Mouse (Mus musculus) cerebellum, adult 11 months (tissue): ENCODE data around the gene Gm47429.
"Not testable (repeated sequence)": the region's sequence is repeated elsewhere in the genome, so short reads cannot be mapped to it uniquely, and the experiment has no call there.

Experiments used
- DNase-seq: peaks from one replicate; pipeline ENCODE4 v3.0.0; 2022

Gene Gm47429

DNA sequence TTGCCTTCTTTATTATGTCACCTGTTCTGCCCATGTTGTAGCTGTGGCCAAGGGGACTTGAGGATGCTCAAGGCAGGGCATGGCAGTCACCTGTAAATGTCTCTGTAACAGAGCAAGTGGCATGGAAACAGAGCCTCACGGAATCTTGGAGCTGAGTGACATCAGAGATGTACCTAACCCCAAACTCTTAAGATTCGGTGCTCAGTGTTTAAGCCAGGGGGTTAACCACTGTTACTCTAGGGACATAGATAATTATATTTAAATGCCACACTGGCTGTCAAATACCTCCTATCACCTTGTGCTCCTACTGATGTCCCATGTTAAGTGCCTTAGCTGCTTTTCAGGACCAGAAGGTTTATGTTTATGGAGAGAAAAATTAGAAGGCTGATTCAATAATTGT, at the start of gene Gm47429:
Gene Gm47429, minus strand, starts transcription at position 101 of the 400 bp plus-strand sequence.
- no peak for DNase-seq

- DNase-seq, result not testable (repeated sequence)
Observed at GRCm38 (mm10) chr13:50488510-50488909, 44.8 kb upstream of the Gm47429 start.

GRCm38 (mm10) chr13:50467007-50467406, 23.3 kb upstream of the Gm47429 start, which contains the start of gene Nutm2:
Gene Nutm2, plus strand, starts transcription at chr13:50467307.
- DNase-seq, result no peak

DNA sequence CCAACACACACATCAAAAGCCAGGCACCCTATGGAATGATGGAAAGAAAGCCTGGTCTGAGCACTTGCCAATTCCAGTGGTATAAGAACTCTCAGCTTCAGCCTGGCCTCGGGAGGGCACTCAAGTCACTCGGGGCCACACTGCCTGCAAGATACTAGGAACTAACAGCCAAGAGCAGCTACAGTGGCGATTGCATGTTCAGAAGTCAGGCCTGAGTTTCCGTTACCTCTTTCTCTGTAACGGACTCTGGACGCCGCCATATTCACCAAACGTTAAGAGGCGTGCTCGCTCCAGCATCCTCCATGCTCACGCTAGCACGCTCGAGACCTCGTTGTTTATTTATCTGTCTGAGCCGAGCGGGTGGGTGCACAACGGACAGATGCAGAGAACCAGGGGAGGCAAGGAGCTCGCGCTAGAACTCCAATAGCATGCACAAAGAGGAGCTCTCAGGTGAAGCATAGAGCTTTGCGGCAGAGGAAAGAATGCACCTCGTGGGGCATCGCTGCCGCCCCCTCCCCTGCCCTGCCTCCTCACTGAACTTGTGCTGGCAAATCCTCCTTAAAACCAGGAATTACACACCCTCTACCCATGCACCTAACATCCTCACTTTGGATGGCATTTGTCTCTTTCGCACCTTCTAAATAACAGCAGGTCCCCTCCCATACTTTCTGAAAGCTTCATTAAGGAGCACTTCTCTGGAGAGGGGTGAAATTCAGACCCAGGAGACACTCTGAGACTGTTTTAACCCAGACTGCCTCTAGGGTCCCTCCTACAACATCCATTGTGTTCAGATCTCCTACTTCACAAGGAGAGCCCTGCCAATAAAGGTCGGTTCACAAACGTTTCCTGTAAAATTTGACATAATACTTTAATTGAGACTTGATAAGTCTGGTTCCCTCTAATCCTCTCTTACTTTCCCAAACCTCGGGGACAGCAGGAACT, 21.2 kb upstream of the Gm47429 start:
- DNase-seq, result no peak

DNA sequence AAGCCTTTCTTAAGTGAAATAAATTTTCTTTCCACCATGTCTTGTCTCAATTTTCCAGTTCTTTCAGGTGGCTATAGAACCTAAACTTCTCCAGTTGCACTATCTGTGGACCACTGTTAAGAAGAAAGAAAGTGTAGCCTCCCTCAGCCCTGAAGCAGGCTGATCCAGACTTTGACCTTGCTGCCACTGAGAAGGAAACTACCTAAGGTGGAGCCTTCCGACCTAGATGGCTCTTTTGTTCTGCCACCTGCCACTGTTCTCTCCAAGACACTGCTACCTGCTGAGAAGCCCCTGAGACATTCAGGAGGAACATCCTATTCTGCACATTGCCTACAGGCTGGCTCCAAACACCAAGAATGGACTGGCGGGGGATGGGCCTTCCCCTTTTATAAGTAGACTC, 16.7 kb upstream of the Gm47429 start:
- not testable (repeated sequence) for DNase-seq

- no peak for DNase-seq
Observed at GRCm38 (mm10) chr13:50453426-50453825, 9.7 kb upstream of the Gm47429 start.

GRCm38 (mm10) chr13:50452266-50452665, 8.6 kb upstream of the Gm47429 start:
- not testable (repeated sequence) for DNase-seq

GRCm38 (mm10) chr13:50445261-50445660, 1.5 kb upstream of the Gm47429 start:
- DNase-seq, result no peak

- no peak for DNase-seq
Observed at GRCm38 (mm10) chr13:50426686-50427085, 17.0 kb downstream of the Gm47429 start.

DNA sequence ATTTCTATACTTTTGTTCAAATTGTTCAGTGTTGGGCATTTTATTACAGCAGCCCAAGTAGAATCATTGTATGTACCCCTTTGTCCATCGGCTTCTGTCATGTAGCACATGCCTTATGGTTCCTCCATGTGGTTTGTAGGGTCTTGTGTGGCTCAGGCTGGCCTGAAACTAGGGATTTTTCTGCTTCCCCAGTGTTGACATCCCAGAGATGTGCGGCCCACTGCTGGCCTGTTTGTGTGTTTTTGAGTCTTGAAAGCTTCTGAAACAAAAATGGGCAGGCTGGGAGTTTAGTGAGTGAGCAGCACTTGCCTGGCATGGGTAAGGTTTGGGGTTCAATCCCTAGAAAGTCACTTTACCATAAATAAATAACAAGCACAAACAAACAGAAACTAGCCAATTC, 19.2 kb downstream of the Gm47429 start:
- DNase-seq, result no peak

GRCm38 (mm10) chr13:50423625-50424209, 20.0 kb downstream of the Gm47429 start:
- DNase-seq, result no peak

- no peak for DNase-seq
Observed at GRCm38 (mm10) chr13:50418421-50418820, 25.3 kb downstream of the Gm47429 start.

DNA sequence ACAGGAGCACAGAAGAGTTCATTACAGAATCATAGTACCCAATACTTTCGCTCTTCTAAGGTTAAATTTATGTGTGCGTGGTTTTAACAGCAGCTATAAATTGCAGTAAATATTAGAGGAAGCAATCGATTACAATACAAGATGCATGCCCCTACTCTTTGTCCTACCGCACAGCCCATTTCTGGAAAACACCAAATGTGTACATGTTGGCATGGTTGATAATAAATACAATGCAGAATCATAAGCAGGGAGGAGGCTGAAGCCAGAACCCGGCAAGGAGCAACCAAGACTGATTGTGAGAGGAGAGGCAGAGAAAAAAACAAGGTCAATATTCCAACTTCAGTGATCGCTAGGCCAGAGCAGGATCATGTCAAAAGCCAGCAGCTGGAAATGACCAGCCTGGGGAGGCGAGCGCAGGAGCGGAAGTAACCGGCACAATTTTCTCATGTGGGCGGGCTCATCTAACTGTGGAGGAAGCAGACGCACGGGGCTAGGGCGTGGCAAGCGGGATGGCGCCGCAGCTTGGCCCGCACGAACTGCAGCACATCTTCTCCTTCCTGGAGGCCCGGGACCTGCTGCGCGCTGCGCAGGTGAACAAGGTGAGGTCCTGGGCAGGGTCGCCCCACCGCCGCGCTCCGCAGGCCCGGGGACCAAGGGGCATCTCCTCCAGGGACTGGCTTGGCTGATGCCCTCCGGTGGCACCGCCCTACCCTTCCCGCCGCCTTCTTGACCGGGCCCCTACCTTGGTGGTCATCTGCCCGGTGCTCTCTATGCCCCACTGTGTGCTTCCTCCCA, 26.1 kb downstream of the Gm47429 start, which contains the start of gene Fbxw17:
Gene Fbxw17, plus strand, starts transcription at position 476 of the 795 bp plus-strand sequence.
- peak; percentile 62 for DNase-seq
